Mouse (Mus musculus) limb, embryonic 11.5 days (tissue): Measurements from ENCODE around the gene Prkaca. TPM values are rescaled to one million over a fixed set of nuclear protein-coding genes. Genes with fewer than 3 reads are reported as not detected.

Experiments used
- ATAC-seq: fragments of 200-750 bp; cut with Nextera tagmentation; 2 replicates; pipeline ENCODE4 v1.8.0; 2017; ENCODE audit warnings: low read depth; ENCODE audit not compliant: insufficient number of reproducible peaks, low FRiP score, low TSS enrichment
- DNase-seq: peaks from one replicate; pipeline ENCODE4 v3.0.0-alpha.2; 2015; ENCODE audit warnings: low spot score
- H3K27ac ChIP-seq: fragments of 300-500 bp; sonication (generic); replicated peaks from 2 replicates; pipeline ENCODE4 v1.5.1; 2014; ENCODE audit warnings: low read depth, mild to moderate bottlenecking, low read length
- H3K27me3 ChIP-seq: fragments of 300-500 bp; sonication (generic); 2 replicates; pipeline ENCODE4 v1.6.1; 2014; ENCODE audit warnings: mild to moderate bottlenecking, low read length, mixed read lengths; ENCODE audit not compliant: control insufficient read depth, insufficient read depth
- H3K36me3 ChIP-seq: fragments of 300-500 bp; sonication (generic); 2 replicates; pipeline ENCODE4 v1.6.1; 2014; ENCODE audit warnings: mild to moderate bottlenecking, low read length, moderate library complexity, mixed read lengths; ENCODE audit not compliant: control insufficient read depth, insufficient read depth
- H3K4me1 ChIP-seq: fragments of 300-500 bp; sonication (generic); 2 replicates; pipeline ENCODE4 v1.6.1; 2014; ENCODE audit warnings: low read length, mixed read lengths; ENCODE audit not compliant: control insufficient read depth, insufficient read depth
- H3K4me2 ChIP-seq: fragments of 300-500 bp; sonication (generic); 2 replicates; pipeline ENCODE4 v1.6.1; 2014; ENCODE audit warnings: low read depth, mild to moderate bottlenecking, moderate library complexity; ENCODE audit not compliant: severe bottlenecking
- H3K4me3 ChIP-seq: fragments of 300-500 bp; sonication (generic); 2 replicates; pipeline ENCODE4 v1.5.1; 2014; ENCODE audit warnings: low read depth, low read length
- H3K9ac ChIP-seq: fragments of 300-500 bp; sonication (generic); 2 replicates; pipeline ENCODE4 v1.6.1; 2014; ENCODE audit warnings: mild to moderate bottlenecking, low read length
- H3K9me3 ChIP-seq: fragments of 300-500 bp; sonication (generic); 2 replicates; pipeline ENCODE4 v1.6.1; 2016; ENCODE audit warnings: low read length; ENCODE audit not compliant: control insufficient read depth
- WGBS: fragments of 180-500 bp; shearing (Covaris S2); extraction: QIAGEN DNeasy Blood & Tissue Kit; methylation state at CpG from one replicate; pipeline ENCODE4 v1.1.7; 2014; 5-methylcytosine and 5-hydroxymethylcytosine counted together
- microRNA counts: library from miRNA; unstranded; fragments of <30 nt; microRNA quantifications from one replicate; lab custom pipeline; 2016
- microRNA-seq: library from miRNA; unstranded; fragments of <30 nt; microRNA quantifications from one replicate; pipeline ENCODE4, GENCODE M21; 2016
- polyA plus RNA-seq: library from polyadenylated mRNA; unstranded; fragments of >200 nt; fragmentation: Nextera tagmentation; extraction: Ambion mirVana; gene quantifications from 2 replicates; pipeline ENCODE4 v1.2.1, GENCODE M21; 2014

Prkaca gene
- polyA plus RNA-seq, 1 experiment from 2014 or later: 156 TPM

GRCm38 (mm10) chr8:84042066-84042947 is 69.5 kb downstream of the Prkaca start, which contains the start of gene Il27ra:
Gene Il27ra, minus strand, starts transcription at chr8:84042589.
- H3K4me2 ChIP-seq: peak within 1 kb of the TSS; percentile 74
- peaks cover 45% of the 10 kb centered on the region for H3K27me3 ChIP-seq
- peak within 1 kb of the TSS; percentile 26 for H3K4me3 ChIP-seq
- ATAC-seq (peak; percentile 52; the same call in 1 of the 2 replicates), DNase-seq (peak; percentile 81)
- no peaks in the 10 kb centered on the region for H3K9me3 ChIP-seq
- no peak within 1 kb of the TSS for H3K27ac ChIP-seq
- WGBS: 5% methylated on average over 40 of the region's 40 CpGs
- peak within 1 kb of the TSS; percentile 47; the same call in 1 of the 2 replicates for H3K9ac ChIP-seq
- H3K36me3 ChIP-seq: no peaks in the 10 kb centered on the region; the same call in 1 of the 2 replicates
- peaks cover 7% of the 10 kb centered on the region; the same call in 1 of the 2 replicates for H3K4me1 ChIP-seq

GRCm38 (mm10) chr8:84042948-84043342 is 70.2 kb downstream of the Prkaca start:
- Histone ChIP-seq H3K27me3 (peaks cover 45% of the 10 kb centered on the region), H3K36me3 (no peaks in the 10 kb centered on the region; the same call in 1 of the 2 replicates), H3K4me1 (peaks cover 7% of the 10 kb centered on the region; the same call in 1 of the 2 replicates), H3K4me2 (peak overlapping the region; percentile 74; the same call in 1 of the 2 replicates), H3K4me3 (no peak overlapping the region; the same call in 1 of the 2 replicates), H3K9ac (no peak overlapping the region), H3K27ac (no peak overlapping the region), H3K9me3 (no peaks in the 10 kb centered on the region)
- ATAC-seq (no peak), DNase-seq (peak; percentile 29)
- 31% methylated on average over 12 of the region's 12 CpGs for WGBS

GRCm38 (mm10) chr8:84044103-84044502 is 71.3 kb downstream of the Prkaca start:
- Histone ChIP-seq H3K4me2 (no peak overlapping the region), H3K9me3 (no peaks in the 10 kb centered on the region), H3K9ac (no peak overlapping the region), H3K4me1 (peaks cover 7% of the 10 kb centered on the region; the same call in 1 of the 2 replicates), H3K27me3 (peaks cover 45% of the 10 kb centered on the region), H3K27ac (no peak overlapping the region), H3K4me3 (no peak overlapping the region), H3K36me3 (no peaks in the 10 kb centered on the region; the same call in 1 of the 2 replicates)
- DNase-seq (no peak), ATAC-seq (no peak)
- WGBS: 2% methylated on average over 7 of the region's 7 CpGs

GRCm38 (mm10) chr8:84044900-84045299 is 72.1 kb downstream of the Prkaca start, which contains the start of gene Rln3:
Gene Rln3, minus strand, starts transcription at chr8:84045000.
- no peak within 1 kb of the TSS for H3K4me3 ChIP-seq
- H3K4me2 ChIP-seq: peak within 1 kb of the TSS; percentile 17; the same call in 1 of the 2 replicates
- peaks cover 45% of the 10 kb centered on the region for H3K27me3 ChIP-seq
- H3K4me1 ChIP-seq: peaks cover 7% of the 10 kb centered on the region; the same call in 1 of the 2 replicates
- no peak within 1 kb of the TSS for H3K27ac ChIP-seq
- no peak within 1 kb of the TSS for H3K9ac ChIP-seq
- no peaks in the 10 kb centered on the region for H3K9me3 ChIP-seq
- 5% methylated on average over 9 of the region's 9 CpGs for WGBS
- no peak for DNase-seq
- ATAC-seq: no peak
- H3K36me3 ChIP-seq: no peaks in the 10 kb centered on the region; the same call in 1 of the 2 replicates

MicroRNA genes within 50 kb of the gene (microRNA counts, 519-probe panel; counts per million panel counts)
- microRNA mmu-miR-1199 (lab: Ali Mortazavi, UCI): not detected

Small RNA genes lying within 50 kb of the gene (microRNA-seq; reads per million reads assigned to microRNA genes)
- gene Gm44330 (not detected), gene Gm44450 (not detected), gene Mir1199 (not detected), gene Mir8111 (2.1 reads per million)

Other genes with a start within 250 kb of the Prkaca start
- 24.6 and 26.4 TPM in 2 replicates for gene Adgre5, start 231.7 kb upstream of the Prkaca start, polyA plus RNA-seq
- gene Adgrl1, start 72.9 kb upstream of the Prkaca start, polyA plus RNA-seq: 20.7 and 23.0 TPM in 2 replicates
- gene Gm10644, start 17.8 kb upstream of the Prkaca start, polyA plus RNA-seq: 0.76 and 0.81 TPM in 2 replicates
- 81.8 and 84.1 TPM in 2 replicates for gene Asf1b, start 17.5 kb upstream of the Prkaca start, polyA plus RNA-seq
- 18.9 and 19.0 TPM in 2 replicates for gene Samd1, start 24.7 kb downstream of the Prkaca start, polyA plus RNA-seq
- gene 1700067K01Rik, start 28.5 kb downstream of the Prkaca start, polyA plus RNA-seq: 1.2 and 1.5 TPM in 2 replicates
- gene 2210011C24Rik, start 39.2 kb downstream of the Prkaca start, polyA plus RNA-seq: 0.18 and 0.35 TPM in 2 replicates
- 1.1 and 2.1 TPM in 2 replicates for gene Palm3, start 48.5 kb downstream of the Prkaca start, polyA plus RNA-seq
- gene Il27ra, start 69.6 kb downstream of the Prkaca start, polyA plus RNA-seq: 0.20 and 0.27 TPM in 2 replicates
- not detected in 2 replicates for gene Rln3, start 72.0 kb downstream of the Prkaca start, polyA plus RNA-seq
- 1.2 and 1.3 TPM in 2 replicates for gene Gm10643, start 92.1 kb downstream of the Prkaca start, polyA plus RNA-seq
- 11.9 and 12.9 TPM in 2 replicates for gene Rfx1, start 93.8 kb downstream of the Prkaca start, polyA plus RNA-seq
- 13.4 and 15.2 TPM in 2 replicates for gene Dcaf15, start 131.8 kb downstream of the Prkaca start, polyA plus RNA-seq
- gene Podnl1, start 153.0 kb downstream of the Prkaca start, polyA plus RNA-seq: 0.10 and 0.17 TPM in 2 replicates
- 15.2 and 15.7 TPM in 2 replicates for gene Cc2d1a, start 174.9 kb downstream of the Prkaca start, polyA plus RNA-seq
- 0.61 and 0.89 TPM in 2 replicates for gene 4930432K21Rik, start 175.0 kb downstream of the Prkaca start, polyA plus RNA-seq
- gene Nanos3, start 212.2 kb downstream of the Prkaca start, polyA plus RNA-seq: 4.3 and 4.9 TPM in 2 replicates